Mouse (Mus musculus) cortical plate, adult 2 months (tissue): ENCODE results near the gene Dld. TPM values are rescaled to one million over a fixed set of nuclear protein-coding genes. Genes with fewer than 3 reads are reported as not detected.

Experiments
- H3K27ac ChIP-seq: fragments of 200-500 bp; 2 replicates; pipeline ENCODE4 v1.5.1; 2012; ENCODE audit warnings: low read length, control low read depth, inconsistent platforms; ENCODE audit not compliant: insufficient read depth
- H3K4me1 ChIP-seq: fragments of 200-500 bp; 2 replicates; pipeline ENCODE4 v1.6.1; 2011; ENCODE audit warnings: low read length; ENCODE audit not compliant: control insufficient read depth, insufficient read depth
- H3K4me3 ChIP-seq: fragments of 200-500 bp; 2 replicates; pipeline ENCODE4 v1.5.1; 2011; ENCODE audit warnings: mild to moderate bottlenecking, low read length, control low read depth; ENCODE audit not compliant: insufficient read depth
- CTCF ChIP-seq: fragments of 200-500 bp; IDR thresholded peaks from 2 replicates; pipeline ENCODE4 v1.5.1; 2011; ENCODE audit warnings: mild to moderate bottlenecking, control low read depth, low read length; ENCODE audit not compliant: insufficient read depth; ENCODE audit errors: extremely low read depth
- POLR2A ChIP-seq: fragments of 200-500 bp; IDR thresholded peaks from 2 replicates; pipeline ENCODE4 v1.6.1; 2011; ENCODE audit warnings: mild to moderate bottlenecking, low read length, control low read depth; ENCODE audit not compliant: insufficient read depth; ENCODE audit errors: extremely low read depth
- polyA plus RNA-seq: library from polyadenylated mRNA; depleted of rRNA; stranded (reverse); fragments of >200 nt; gene quantifications from 2 replicates; pipeline ENCODE4 v1.2.3, GENCODE M21; 2012

Dld gene
- polyA plus RNA-seq, 1 experiment, result 81.8 TPM

- TF ChIP-seq CTCF (no peak), POLR2A (no peak)
- Histone ChIP-seq H3K27ac (no peak overlapping the region), H3K4me3 (no peak overlapping the region), H3K4me1 (no peaks in the 10 kb centered on the region)
Measured at GRCm38 (mm10) chr12:31375283-31375615, 24.0 kb upstream of the Dld start.

- peak; percentile 79 for TF ChIP-seq CTCF
- no peak for TF ChIP-seq POLR2A
- Histone ChIP-seq H3K4me3 (no peak overlapping the region), H3K27ac (no peak overlapping the region), H3K4me1 (no peaks in the 10 kb centered on the region)
Measured at GRCm38 (mm10) chr12:31374603-31375282, 23.5 kb upstream of the Dld start.

- Histone ChIP-seq H3K4me3 (no peak overlapping the region), H3K4me1 (no peaks in the 10 kb centered on the region), H3K27ac (no peak overlapping the region)
- no peak for TF ChIP-seq CTCF
- TF ChIP-seq POLR2A, result no peak
Measured at GRCm38 (mm10) chr12:31369656-31370055, 18.4 kb upstream of the Dld start.

GRCm38 (mm10) chr12:31369118-31369517, 17.9 kb upstream of the Dld start:
- Histone ChIP-seq H3K4me1 (no peaks in the 10 kb centered on the region), H3K27ac (no peak overlapping the region), H3K4me3 (no peak overlapping the region)
- TF ChIP-seq CTCF (no peak), POLR2A (no peak)

GRCm38 (mm10) chr12:31367721-31368120, 16.5 kb upstream of the Dld start:
- TF ChIP-seq POLR2A (no peak), CTCF (no peak)
- Histone ChIP-seq H3K4me3 (no peak overlapping the region), H3K27ac (no peak overlapping the region), H3K4me1 (no peaks in the 10 kb centered on the region)

GRCm38 (mm10) chr12:31366428-31366827, 15.2 kb upstream of the Dld start:
- H3K4me1 ChIP-seq, result no peaks in the 10 kb centered on the region
- H3K27ac ChIP-seq, result no peak overlapping the region
- TF ChIP-seq POLR2A (no peak), CTCF (no peak)
- H3K4me3 ChIP-seq, result no peak overlapping the region

GRCm38 (mm10) chr12:31350191-31350943, 886 bp downstream of the Dld start:
- TF ChIP-seq POLR2A, result no peak
- TF ChIP-seq CTCF, result no peak
- Histone ChIP-seq H3K4me1 (peaks cover 3% of the 10 kb centered on the region; the same call in 1 of the 2 replicates), H3K4me3 (peak overlapping the region; percentile 40), H3K27ac (no peak overlapping the region)

GRCm38 (mm10) chr12:31333261-31333660, 18.0 kb downstream of the Dld start:
- H3K4me1 ChIP-seq, result no peaks in the 10 kb centered on the region
- no peak overlapping the region for H3K4me3 ChIP-seq
- no peak overlapping the region for H3K27ac ChIP-seq
- TF ChIP-seq CTCF (no peak), POLR2A (no peak)

- TF ChIP-seq CTCF (no peak), POLR2A (no peak)
- H3K4me1 ChIP-seq, result no peaks in the 10 kb centered on the region
- no peak overlapping the region for H3K4me3 ChIP-seq
- no peak overlapping the region for H3K27ac ChIP-seq
Measured at GRCm38 (mm10) chr12:31327139-31327538, 24.1 kb downstream of the Dld start.

GRCm38 (mm10) chr12:31323136-31323695, 28.0 kb downstream of the Dld start:
- Histone ChIP-seq H3K4me3 (no peak overlapping the region), H3K27ac (no peak overlapping the region), H3K4me1 (no peaks in the 10 kb centered on the region; the same call in 1 of the 2 replicates)
- TF ChIP-seq CTCF (no peak), POLR2A (no peak)
